Mouse (Mus musculus) ES-E14 (cell line): ENCODE data around the gene Emp3. TPM values are rescaled to one million over a fixed set of nuclear protein-coding genes. Genes with fewer than 3 reads are reported as not detected.

Source experiments
- DNase-seq: peaks from one replicate; pipeline ENCODE4 v3.0.0-alpha.2; 2013; ENCODE audit warnings: low read depth, low spot score
- H3K27ac ChIP-seq: 2 replicates; pipeline ENCODE4 v1.5.1; 2012; ENCODE audit warnings: low read depth, mild to moderate bottlenecking, low read length, moderate library complexity, mixed read lengths; ENCODE audit not compliant: poor library complexity, insufficient read depth, severe bottlenecking
- H3K36me3 ChIP-seq: 2 replicates; pipeline ENCODE4 v1.6.1; 2012; ENCODE audit warnings: mild to moderate bottlenecking, low read length, moderate library complexity, mixed read lengths; ENCODE audit not compliant: control insufficient read depth, poor library complexity, insufficient read depth, severe bottlenecking
- H3K4me1 ChIP-seq, 2 experiments: fragments of 150-350 bp in 1 of 2; sonication (generic) in 1 of 2; 2 replicates each; pipeline ENCODE4 v1.6.1; 2012; ENCODE audit warnings: low read length in 2 of 2, mild to moderate bottlenecking in 1 of 2, mixed read lengths in 1 of 2; ENCODE audit not compliant: control insufficient read depth in 2 of 2, insufficient read depth in 2 of 2, poor library complexity in 1 of 2
- H3K4me3 ChIP-seq, 2 experiments: fragments of 150-350 bp in 1 of 2; sonication (generic) in 1 of 2; 2 replicates each; pipeline ENCODE4 v1.5.1; 2012; ENCODE audit warnings: low read length in 2 of 2, low read depth in 1 of 2, mild to moderate bottlenecking in 1 of 2, mixed read lengths in 1 of 2; ENCODE audit not compliant: insufficient read depth in 1 of 2, poor library complexity in 1 of 2, severe bottlenecking in 1 of 2
- H3K9ac ChIP-seq: 2 replicates; pipeline ENCODE4 v1.6.1; 2012; ENCODE audit warnings: low read depth, mild to moderate bottlenecking, low read length, mixed read lengths; ENCODE audit not compliant: poor library complexity, insufficient read depth, severe bottlenecking
- H3K9me3 ChIP-seq: fragments of 150-350 bp; sonication (generic); 2 replicates; pipeline ENCODE4 v1.6.1; 2012; ENCODE audit warnings: low read depth, mild to moderate bottlenecking, low read length; ENCODE audit not compliant: control insufficient read depth, insufficient read depth
- CHD2 ChIP-seq: IDR thresholded peaks from 2 replicates; pipeline ENCODE4 v1.6.1; 2014; ENCODE audit warnings: mild to moderate bottlenecking, low read depth, low read length, inconsistent platforms
- HCFC1 ChIP-seq: IDR thresholded peaks from 2 replicates; pipeline ENCODE4 v1.6.1; 2012; ENCODE audit warnings: low read length, inconsistent platforms, borderline replicate concordance; ENCODE audit not compliant: insufficient read depth
- MAFK ChIP-seq: IDR thresholded peaks from 2 replicates; pipeline ENCODE4 v1.6.1; 2014; ENCODE audit warnings: mild to moderate bottlenecking, low read depth, low read length, inconsistent platforms; ENCODE audit not compliant: insufficient read depth
- ZC3H11A ChIP-seq: IDR thresholded peaks from 2 replicates; pipeline ENCODE4 v1.6.1; 2012; ENCODE audit warnings: low read depth, mild to moderate bottlenecking, inconsistent platforms, low read length, borderline replicate concordance
- ZNF384 ChIP-seq: IDR thresholded peaks from 2 replicates; pipeline ENCODE4 v1.6.1; 2012; ENCODE audit warnings: low read depth, low read length, inconsistent platforms
- in situ Hi-C, 2 experiments: fragments of 600-800 bp; cut with MboI; formaldehyde crosslinking; loops; one replicate each; pipeline ENCODE4 v1.15.1; 2025; ENCODE audit warnings: low sequenced_read_pairs in 2 of 2, inconsistent platforms in 1 of 2; ENCODE audit not compliant: unreplicated experiment in 2 of 2
- total RNA-seq: library from RNA; depleted of rRNA; stranded (reverse); fragments of 300-350 nt; gene quantifications from 2 replicates; pipeline ENCODE4 v1.2.3, GENCODE M21; 2012

Emp3 gene
- total RNA-seq, 1 experiment = 56.5 TPM

DNA sequence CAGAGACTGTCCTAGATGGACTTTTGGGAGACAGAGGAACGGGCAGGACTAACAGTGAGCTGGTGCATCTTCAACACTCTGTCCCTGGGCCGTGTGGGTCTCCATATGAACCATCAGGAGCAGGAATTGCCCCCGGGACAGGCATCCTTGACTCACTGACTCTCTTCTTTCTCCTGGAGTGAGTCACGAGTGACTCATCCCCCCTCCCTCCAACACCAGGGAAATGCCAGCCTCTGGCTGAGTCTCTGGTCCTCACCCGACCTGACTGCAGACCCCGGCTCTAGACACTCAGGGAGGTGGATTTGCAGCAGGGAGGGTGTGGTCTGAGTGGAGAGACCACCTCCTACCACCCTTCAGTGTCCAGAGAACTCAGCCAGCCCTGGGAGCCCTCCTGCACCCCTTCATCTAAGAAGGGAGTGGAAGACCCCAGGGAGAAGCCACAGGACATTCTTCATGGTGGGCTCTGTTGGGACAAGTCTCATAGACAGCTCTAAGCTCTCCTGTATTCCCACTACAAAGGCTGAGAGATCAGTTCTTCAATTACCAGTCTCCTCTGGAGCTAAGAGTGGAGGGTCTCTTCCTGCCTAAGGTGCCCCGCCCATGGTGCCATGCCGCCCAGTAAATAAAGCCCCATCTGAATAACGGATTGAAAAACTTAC lies 492 bp downstream of the Emp3 start:
- in situ Hi-C loops = loop anchor here in 1 of 2 experiments (10.0 kb wide), 1 partner anchor 176 kb away; no protein-coding TSS in a partner anchor
- Histone ChIP-seq H3K27ac (0 out of 2 replicates have a peak overlapping the region, but pooled peaks have one; percentile 16), H3K9ac (peak overlapping the region; percentile 30; the same call in 1 of the 2 replicates), H3K36me3 (no peaks in the 10 kb centered on the region), H3K4me3 (peak overlapping the region in 1 of 2 experiments; percentile 3; a peak in 1 of 4 replicates), H3K9me3 (no peaks in the 10 kb centered on the region), H3K4me1 (peaks cover 8 to 36% of the 10 kb centered on the region in 2 experiments; a peak in 3 of 4 replicates)
- DNase-seq = no peak
- no peak for TF ChIP-seq CHD2
- no peak for TF ChIP-seq MAFK
- no peak for TF ChIP-seq ZC3H11A
- no peak for TF ChIP-seq HCFC1
- TF ChIP-seq ZNF384 = no peak

DNA sequence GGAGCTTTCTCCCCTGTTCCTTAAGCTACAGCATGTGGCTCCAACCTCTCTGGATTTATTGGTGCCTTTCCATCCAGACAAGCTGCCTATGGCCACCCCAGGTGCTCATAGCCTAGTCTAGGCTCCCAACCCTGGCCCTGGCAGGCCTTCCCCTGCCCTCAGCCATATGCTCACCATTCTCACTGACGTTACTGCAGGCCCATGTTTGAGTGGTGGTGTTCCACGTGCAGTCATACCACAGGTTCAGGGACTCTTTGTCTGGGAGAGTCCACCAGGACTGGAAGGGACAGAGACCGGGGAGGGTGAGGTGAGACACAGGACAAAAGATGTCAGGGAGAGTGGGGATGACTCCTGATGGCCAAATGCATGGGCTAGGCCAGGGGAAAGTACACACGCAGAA lies 1.4 kb downstream of the Emp3 start:
- H3K27ac ChIP-seq = no peak overlapping the region
- TF ChIP-seq ZNF384 = no peak
- no peak for TF ChIP-seq ZC3H11A
- no peak for TF ChIP-seq CHD2
- TF ChIP-seq HCFC1 = no peak
- TF ChIP-seq MAFK = no peak
- H3K9ac ChIP-seq = no peak overlapping the region
- H3K36me3 ChIP-seq = no peaks in the 10 kb centered on the region
- no peaks in the 10 kb centered on the region for H3K9me3 ChIP-seq
- H3K4me1 ChIP-seq = peaks cover 8 to 36% of the 10 kb centered on the region in 2 experiments; a peak in 3 of 4 replicates
- H3K4me3 ChIP-seq = no peak overlapping the region
- DNase-seq = no peak
- in situ Hi-C loops = loop anchor here in 1 of 2 experiments (10.0 kb wide), 1 partner anchor 175 kb away; no protein-coding TSS in a partner anchor

DNA sequence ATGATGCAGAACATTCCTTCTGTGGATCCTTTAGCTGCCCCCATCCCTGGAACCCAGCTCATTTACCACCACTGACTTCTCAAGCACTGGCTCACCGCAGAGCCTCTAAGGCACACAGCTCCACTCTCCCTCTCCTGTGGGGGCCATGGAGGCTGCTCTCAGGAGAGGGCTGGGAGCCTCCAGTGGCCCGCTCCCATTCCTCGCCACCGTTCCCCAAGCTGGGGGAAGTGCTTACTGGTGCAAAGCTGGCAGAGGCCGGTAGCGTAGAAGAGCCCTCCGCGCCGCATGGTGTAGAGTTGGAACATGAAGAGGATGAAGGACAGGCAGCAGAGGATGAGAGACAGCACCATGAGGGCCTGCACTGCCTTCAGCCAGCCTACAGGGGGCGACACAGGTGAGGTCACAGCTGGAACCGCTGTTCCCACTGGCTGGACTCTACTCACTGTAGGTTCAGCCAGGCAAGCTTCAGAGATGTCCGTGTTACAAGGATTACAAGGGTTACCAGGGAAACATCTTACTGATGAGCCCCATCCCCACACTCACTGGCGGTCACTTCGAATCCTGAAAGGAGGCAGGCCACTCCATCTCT lies 2.0 kb downstream of the Emp3 start:
- no peak for TF ChIP-seq MAFK
- TF ChIP-seq HCFC1 = no peak
- TF ChIP-seq ZNF384 = no peak
- TF ChIP-seq CHD2 = no peak
- no peak for TF ChIP-seq ZC3H11A
- no peak for DNase-seq
- H3K4me3 ChIP-seq = peak overlapping the region; percentile 49 to 55
- H3K27ac ChIP-seq = no peak overlapping the region
- peak overlapping the region; percentile 53; the same call in 1 of the 2 replicates for H3K9ac ChIP-seq
- H3K9me3 ChIP-seq = no peaks in the 10 kb centered on the region
- in situ Hi-C loops = no loop called here
- peaks cover 8 to 36% of the 10 kb centered on the region in 2 experiments; a peak in 3 of 4 replicates for H3K4me1 ChIP-seq
- H3K36me3 ChIP-seq = no peaks in the 10 kb centered on the region

- Histone ChIP-seq H3K9me3 (no peaks in the 10 kb centered on the region), H3K4me3 (no peak overlapping the region), H3K36me3 (no peaks in the 10 kb centered on the region), H3K27ac (no peak overlapping the region), H3K4me1 (peaks cover 8 to 36% of the 10 kb centered on the region in 2 experiments; a peak in 3 of 4 replicates), H3K9ac (peak overlapping the region; percentile 34; the same call in 1 of the 2 replicates)
- no peak for TF ChIP-seq MAFK
- no peak for TF ChIP-seq HCFC1
- TF ChIP-seq CHD2 = no peak
- TF ChIP-seq ZC3H11A = no peak
- no peak for TF ChIP-seq ZNF384
- in situ Hi-C loops = no loop called here
- DNase-seq = no peak
Measured at GRCm38 (mm10) chr7:45917926-45918325, 3.3 kb downstream of the Emp3 start.
